Mouse (Mus musculus) cerebellum, adult 11 months (tissue): ENCODE measurements around the gene Elk3.

ENCODE experiments used
- DNase-seq: peaks from one replicate; pipeline ENCODE4 v3.0.0; 2022

The Elk3 gene

DNA sequence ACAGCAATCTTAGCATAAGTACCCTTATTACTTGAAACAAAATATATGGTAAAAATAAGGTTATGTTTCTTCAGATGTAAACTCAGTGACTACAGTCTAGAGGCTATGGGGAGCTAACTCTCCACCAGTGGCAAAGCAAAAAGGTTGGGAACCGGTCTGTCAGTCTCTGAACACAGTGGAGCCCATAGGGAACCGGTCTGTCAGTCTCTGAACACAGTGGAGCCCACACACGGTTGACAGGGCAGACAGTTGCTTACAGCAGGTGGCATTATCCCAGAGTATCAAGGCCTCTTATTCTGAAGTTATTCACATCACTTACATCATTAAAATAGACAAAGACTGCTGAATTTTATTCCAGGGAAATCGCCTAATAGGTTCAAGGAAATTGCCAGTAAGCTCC lies 79.4 kb downstream of the Elk3 start:
- no peak for DNase-seq

DNA sequence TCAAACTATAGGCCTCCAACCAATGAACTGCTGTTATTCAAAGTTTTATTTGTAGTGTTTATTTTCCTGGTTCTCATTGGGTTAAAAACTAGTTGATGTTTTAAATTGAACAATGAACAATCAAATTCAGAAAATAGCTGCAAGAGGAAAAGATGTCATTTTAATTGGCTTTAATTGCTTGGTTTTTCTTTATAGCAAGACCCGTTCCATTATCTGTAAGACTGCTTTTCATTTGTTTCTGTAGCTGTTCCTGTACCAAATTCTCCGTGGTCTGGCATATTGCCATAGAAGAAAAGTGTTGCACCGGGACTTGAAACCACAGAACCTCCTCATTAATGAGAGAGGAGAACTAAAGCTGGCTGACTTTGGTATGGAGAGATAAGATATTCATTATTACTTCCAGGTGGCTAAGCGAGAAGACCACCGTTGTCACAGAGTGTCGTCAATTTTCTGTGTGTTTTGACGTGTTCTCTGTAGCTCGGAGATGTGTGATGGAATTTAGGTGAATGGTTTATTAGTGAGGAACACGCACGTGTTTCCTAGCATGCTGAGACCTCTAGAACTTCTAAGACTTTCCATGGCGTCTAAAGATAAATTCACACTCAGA lies 82.4 kb downstream of the Elk3 start:
- DNase-seq = no peak

DNA sequence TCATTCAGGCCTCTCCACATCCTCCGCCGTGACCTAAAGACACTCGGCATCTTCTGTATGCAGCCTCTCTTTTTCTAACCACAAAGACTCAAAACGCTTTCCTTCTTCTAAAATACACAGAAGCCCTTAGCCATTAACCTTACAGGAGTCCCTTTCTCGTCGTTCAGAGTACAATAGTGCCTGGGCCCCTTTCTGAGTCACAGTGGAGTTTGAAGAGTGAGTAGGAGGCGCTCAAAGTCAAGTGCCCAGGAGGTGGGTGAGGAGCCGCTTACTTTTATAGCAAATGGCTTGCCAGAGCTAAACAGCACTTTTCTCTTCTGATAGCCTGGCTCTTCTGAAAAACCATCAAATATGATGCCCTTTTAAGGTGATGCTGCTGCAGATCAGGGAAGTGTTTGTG lies 83.0 kb downstream of the Elk3 start:
- DNase-seq = no peak

DNA sequence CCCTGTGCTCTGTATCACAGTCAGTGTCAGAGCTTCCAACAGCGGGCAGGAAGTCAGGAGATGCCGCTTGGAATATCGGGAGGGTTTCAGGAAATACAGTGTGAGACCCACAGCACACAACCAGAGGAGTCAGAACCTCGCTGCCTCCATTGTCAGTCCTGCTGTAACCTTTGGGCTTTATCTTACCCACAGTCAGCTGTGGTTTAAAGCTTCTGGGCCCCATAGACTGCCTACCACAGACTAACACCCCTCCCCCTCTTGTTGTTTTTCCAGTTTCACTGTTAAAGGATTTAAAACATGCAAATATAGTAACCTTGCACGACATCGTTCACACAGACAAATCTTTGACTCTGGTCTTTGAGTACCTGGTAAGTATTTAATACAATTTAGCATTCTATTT lies 85.2 kb downstream of the Elk3 start:
- DNase-seq = no peak

DNA sequence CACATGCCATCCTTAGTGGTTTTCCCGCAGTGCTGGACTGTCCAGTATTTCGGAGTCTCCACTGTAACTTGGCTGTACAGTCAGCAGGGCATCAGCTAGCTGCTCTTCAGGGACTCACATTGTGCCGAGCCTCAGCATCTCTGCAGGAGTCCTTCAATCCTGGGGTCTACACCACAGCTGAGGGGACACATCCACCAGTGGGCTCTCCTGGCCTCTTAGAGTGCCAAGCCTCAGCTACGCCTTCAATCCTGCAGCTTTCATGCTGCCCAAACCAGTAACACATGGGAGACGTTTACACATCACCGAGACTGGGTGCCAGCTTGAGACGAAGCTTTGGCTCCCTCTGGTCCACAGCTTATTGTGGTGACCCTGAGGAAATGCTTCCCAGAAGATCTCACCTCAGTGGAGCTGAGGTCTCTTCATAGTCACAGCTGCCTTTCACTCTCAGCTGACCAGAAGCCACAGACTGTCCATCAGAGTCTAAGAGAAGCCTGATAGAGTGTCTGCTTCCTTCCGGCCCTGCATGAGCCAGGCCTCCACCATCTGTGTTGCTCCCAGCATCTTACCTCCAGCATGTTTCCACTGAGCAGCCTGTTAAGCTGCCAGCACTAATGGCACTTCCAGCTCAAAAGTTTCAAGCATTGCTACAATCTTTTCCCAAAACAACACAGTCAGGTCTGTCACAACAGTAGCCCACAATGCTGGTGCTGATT lies 95.7 kb downstream of the Elk3 start:
- peak; percentile 34 for DNase-seq

DNA sequence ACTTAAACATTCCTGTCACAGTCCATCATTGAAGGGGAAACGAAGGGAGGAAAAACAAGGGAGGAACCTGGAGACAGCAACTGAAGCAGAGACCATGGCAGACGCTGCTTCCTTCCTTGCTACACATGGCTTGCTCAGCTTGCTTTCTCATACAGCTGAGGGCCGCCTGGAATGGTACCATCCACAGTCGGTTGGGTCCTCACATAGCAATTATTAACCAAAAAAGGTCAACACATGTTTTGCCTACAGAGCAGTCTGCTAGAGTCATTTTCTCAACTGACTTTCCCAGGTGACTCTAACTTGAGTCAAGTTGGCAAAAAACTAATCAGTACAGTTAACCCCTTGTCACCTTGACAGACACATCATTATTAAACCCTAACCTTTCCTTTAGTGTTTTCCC lies 96.7 kb downstream of the Elk3 start:
- DNase-seq = no peak

DNA sequence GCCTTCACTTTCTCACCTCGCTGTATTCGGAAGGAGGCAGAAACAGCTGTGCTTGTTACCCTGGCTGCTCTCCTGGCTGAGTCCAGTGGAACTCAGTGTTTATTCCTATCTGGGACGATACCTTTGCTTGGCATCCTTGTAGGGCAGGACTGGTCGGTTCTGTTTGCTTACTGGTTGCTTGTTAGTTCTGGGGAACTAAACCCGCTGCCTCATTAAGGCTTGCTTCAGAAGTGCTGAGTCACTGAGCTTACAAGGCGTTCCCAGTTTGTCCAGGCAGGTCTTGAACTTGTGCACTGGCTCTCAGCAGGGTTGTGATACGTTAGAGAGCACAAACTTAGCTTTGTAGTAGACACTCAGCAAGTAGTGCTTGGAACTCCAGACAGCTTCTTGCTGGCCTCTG lies 97.6 kb downstream of the Elk3 start:
- no peak for DNase-seq

DNA sequence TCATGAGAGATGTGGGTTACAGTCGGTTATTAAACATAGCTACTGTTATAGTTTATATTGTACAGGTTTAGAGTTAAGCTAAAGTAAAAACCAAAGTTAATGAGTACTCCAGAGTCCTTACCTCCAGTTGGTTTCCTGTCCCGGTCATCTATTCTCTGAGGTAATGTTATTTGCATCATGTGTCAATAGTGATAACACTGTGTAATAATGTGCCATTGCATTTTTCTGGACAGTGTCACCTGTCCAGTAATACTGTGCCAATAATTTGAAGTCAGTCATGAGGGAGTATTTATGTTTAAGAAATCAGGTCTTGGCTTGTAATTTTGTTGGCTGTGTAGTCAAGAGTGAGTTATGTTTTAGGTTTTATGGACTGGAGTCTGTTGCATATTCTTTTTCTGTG lies 98.2 kb downstream of the Elk3 start:
- no peak for DNase-seq

DNA sequence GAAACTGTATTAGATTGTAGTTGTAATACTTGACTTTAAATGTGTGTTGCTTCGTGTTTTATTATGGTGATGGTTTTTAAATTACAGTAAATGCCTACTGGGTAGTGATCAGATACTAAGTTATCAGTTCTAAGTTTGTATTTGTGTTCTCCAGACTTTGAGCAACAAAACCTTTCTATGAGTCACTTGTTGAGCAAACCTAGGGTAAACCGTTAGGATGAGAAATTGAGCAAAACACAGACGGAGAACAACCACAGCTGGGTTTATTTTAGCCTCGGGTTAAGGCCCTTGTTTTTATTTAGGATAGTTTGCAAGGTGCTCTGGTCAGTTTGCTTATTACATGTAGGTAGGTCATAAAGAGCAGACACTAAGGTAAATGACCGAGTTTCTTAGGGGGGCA lies 103.8 kb downstream of the Elk3 start:
- no peak for DNase-seq

DNA sequence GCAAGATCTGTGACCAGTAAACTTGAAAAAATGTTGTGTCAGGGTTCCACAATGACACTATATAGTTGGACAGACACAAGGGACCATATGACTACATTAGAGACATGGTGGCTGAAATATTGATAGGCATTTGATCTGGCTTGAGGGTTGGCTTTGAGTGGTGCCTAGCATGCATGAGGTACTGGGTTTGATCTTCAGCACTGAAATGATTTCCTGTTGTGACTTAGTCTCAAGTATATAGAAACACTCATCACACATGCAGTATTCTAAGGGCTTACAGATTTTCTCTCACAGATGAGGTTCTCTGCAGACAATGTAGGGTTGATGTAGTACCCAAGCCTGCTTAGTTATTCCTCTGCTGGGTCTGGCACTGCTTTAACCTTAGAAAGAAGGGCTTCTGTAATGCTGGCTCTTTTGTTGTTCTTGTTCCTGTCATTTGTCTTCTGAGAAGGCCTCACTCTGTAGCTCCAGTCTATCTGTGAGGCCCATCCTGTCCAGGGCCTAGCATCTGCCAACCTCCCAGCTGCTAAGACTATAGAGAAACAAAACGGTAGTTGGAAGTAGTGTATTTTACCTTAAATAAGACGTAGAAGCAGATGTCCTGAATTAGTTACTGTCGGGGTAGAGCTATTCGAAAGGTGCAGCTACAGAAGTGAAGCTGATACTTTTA lies 105.5 kb downstream of the Elk3 start:
- no peak for DNase-seq

DNA sequence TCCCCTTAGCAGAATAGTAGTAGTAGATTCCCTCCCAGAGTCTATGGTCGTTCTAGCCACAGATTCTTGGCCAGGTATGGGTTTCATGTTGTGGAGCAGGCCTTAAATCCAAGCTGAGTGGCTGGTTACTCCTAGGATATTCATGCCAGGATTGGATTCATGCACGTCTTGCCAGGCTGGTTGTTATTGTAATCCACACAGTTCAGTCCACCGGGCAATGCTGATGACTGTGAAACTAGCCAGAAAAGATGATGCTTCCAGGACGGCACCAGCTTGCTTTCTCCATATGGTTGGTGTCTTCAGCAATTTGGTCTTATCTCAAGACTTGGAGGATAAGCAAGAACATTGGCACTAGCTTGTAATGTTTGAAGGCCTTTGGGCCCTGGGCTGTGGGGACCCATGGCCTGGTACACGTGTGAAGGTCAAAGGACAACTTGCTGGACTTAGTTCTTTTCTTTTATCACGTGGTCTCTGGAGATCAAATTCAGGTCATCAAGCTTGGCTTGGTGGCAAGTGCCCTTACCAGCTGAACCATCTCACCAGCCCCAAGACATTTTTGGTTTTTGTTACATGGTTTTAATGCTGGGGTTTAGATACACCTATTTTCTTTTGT lies 109.0 kb downstream of the Elk3 start:
- DNase-seq = no peak

DNA sequence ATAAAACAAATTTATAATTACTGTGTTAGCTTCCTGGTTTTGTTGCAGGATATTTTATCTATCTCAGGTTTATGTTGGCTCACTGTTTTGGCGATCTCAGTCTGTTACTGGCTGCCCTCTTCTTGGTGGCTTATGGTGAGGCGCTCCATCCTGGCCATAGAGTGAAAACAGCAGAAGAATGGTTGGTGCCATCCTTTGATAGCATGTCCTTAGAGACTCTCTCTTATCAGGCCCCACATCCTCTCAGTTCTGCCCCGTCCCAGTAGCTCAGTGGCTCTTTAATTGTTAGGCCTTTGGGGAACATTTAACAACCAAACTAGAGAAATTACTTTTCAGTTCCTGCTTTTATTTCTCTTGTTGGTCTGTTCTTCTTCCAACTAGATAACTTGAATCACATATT lies 112.0 kb downstream of the Elk3 start:
- no peak for DNase-seq
